ENCODE assay signal across 8 mouse cellular contexts in genomic region chr6:144154892-144155424, GRCm38 (mm10).
DNase-seq lines count a peak whose midpoint lies in the region; ATAC-seq lines count a peak whose summit lies in the region.

No protein-coding gene starts in this region.

- no peaks in the 10 kb centered on the region for H3K36me3 ChIP-seq in hindbrain, embryonic 11.5 days (ENCODE audit: control insufficient read depth, insufficient read depth, low read length)

- peaks cover 7% of the 10 kb centered on the region for H3K4me1 ChIP-seq in hindbrain, embryonic 11.5 days (replicated peaks; ENCODE audit: control insufficient read depth, insufficient read depth, low read length)

- H3K27me3 ChIP-seq in hindbrain, embryonic 11.5 days (ENCODE audit: control insufficient read depth, insufficient read depth, low read length) = no peaks in the 10 kb centered on the region

- no peaks in the 10 kb centered on the region for H3K9me3 ChIP-seq in hindbrain, embryonic 11.5 days (ENCODE audit: control insufficient read depth, low read length)

- peak overlapping the region; percentile 40; the same call in 1 of the 2 replicates for H3K27ac ChIP-seq in hindbrain, embryonic 11.5 days (ENCODE audit: low read depth, low read length)

- 21% methylated on average over 9 of the region's 9 CpGs for WGBS in hindbrain, embryonic 11.5 days

- peak; percentile 78 for ATAC-seq in hindbrain, embryonic 11.5 days (ENCODE audit: low FRiP score)

- H3K4me2 ChIP-seq in hindbrain, embryonic 11.5 days (replicated peaks; ENCODE audit: low read depth, low read length) = no peak overlapping the region

- intact Hi-C loops in left cerebral cortex, postnatal 36 days (cut with DNase I) = no loop called here

- peak; percentile 54 to 74 for DNase-seq in right cerebral cortex, adult 2 months (ENCODE audit: low spot score in 2 of 2)
- DNase-seq in right cerebral cortex, postnatal 14 days = no peak
- DNase-seq in hindbrain, embryonic 11.5 days (ENCODE audit: low spot score) = peak; percentile 58
- DNase-seq in left cerebral cortex, postnatal 36 days (ENCODE audit: low spot score in 2 of 2) = peak; percentile 54 to 64
- DNase-seq in telencephalon, adult 2 months (ENCODE audit: low read depth, low spot score) = peak; percentile 69
- DNase-seq in gastrocnemius, postnatal 10 days = no peak
- no peak for DNase-seq in thymus, postnatal 10 days (ENCODE audit: low spot score in 2 of 2)
- no peak for DNase-seq in spleen, adult 18-20 months

- H3K4me3 ChIP-seq in hindbrain, embryonic 11.5 days (ENCODE audit: low read depth, low read length) = no peak overlapping the region

- H3K9ac ChIP-seq in hindbrain, embryonic 11.5 days (ENCODE audit: low read depth, low read length) = no peak overlapping the region

Comparison
In these comparisons a context has a peak if more than half of its experiments do, and no peak if none do; other contexts are left out.
1. DNase-seq: peak in right cerebral cortex, adult 2 months (2 of 2), hindbrain, embryonic 11.5 days (single experiment), left cerebral cortex, postnatal 36 days (2 of 2) and telencephalon, adult 2 months (single experiment); none in right cerebral cortex, postnatal 14 days (single experiment), gastrocnemius, postnatal 10 days (single experiment), thymus, postnatal 10 days (0 of 2) and spleen, adult 18-20 months (0 of 2).